Mouse (Mus musculus): ENCODE data around the gene Rhot2.

- TF ChIP-seq CTCF (IDR thresholded peaks at IDR 0.05; ENCODE audit: borderline replicate concordance, control insufficient read depth, extremely low read depth, insufficient read depth, low read length, poor library complexity) = no peak
- no peak for TF ChIP-seq POLR2A (IDR thresholded peaks at IDR 0.05; ENCODE audit: control insufficient read depth, extremely low read depth, insufficient read depth, low read length, poor library complexity)
Measured at GRCm38 (mm10) chr17:25835816-25836215, 8.8 kb downstream of the Rhot2 start.
